Comparison of ENCODE assay signal across 7 mouse cellular contexts in genomic region chr15:98928598-98929240, GRCm38 (mm10). TPM values are rescaled to one million over a fixed set of nuclear protein-coding genes. Genes with fewer than 3 reads are reported as not detected.
A peak's percentile ranks its signal among the peaks of the same experiment; 100 is the strongest.
DNase-seq lines count a peak whose midpoint lies in the region; ATAC-seq lines count a peak whose summit lies in the region.

No protein-coding gene starts in this region.

- DNase-seq in ZHBTc4 (ENCODE audit: low read depth, low spot score), result peak; percentile 95
- DNase-seq in cerebellum, postnatal 10 days, result peak; percentile 90 to 91
- DNase-seq in frontal cortex, postnatal 25 days (ENCODE audit: low spot score in 2 of 2), result peak; percentile 38 to 40
- DNase-seq in layer of hippocampus, postnatal 10 days (ENCODE audit: low spot score in 2 of 2), result peak; percentile 68 to 76
- peak; percentile 77 for DNase-seq in lung, postnatal 14 days
- DNase-seq in retina, embryonic 14.5 days (ENCODE audit: low spot score), result peak; percentile 89

- H3K4me1 ChIP-seq in hindbrain, embryonic 12.5 days, result peaks cover 11% of the 10 kb centered on the region

- no peak overlapping the region for H3K4me2 ChIP-seq in hindbrain, embryonic 12.5 days (replicated peaks)

- no peak overlapping the region for H3K4me3 ChIP-seq in hindbrain, embryonic 12.5 days

- H3K27ac ChIP-seq in hindbrain, embryonic 12.5 days, result 0 out of 2 replicates have a peak overlapping the region, but pooled peaks have one; percentile 17

- peak overlapping the region; percentile 18; the same call in 1 of the 2 replicates for H3K9ac ChIP-seq in hindbrain, embryonic 12.5 days

- 16% methylated on average over 13 of the region's 13 CpGs for WGBS in hindbrain, embryonic 12.5 days

- no peaks in the 10 kb centered on the region for H3K9me3 ChIP-seq in hindbrain, embryonic 12.5 days (replicated peaks)

- H3K36me3 ChIP-seq in hindbrain, embryonic 12.5 days, result peaks cover 8% of the 10 kb centered on the region; the same call in 1 of the 2 replicates

- no peaks in the 10 kb centered on the region for H3K27me3 ChIP-seq in hindbrain, embryonic 12.5 days

- 0 out of 2 replicates have a peak, but pooled peaks have one; percentile 58 for ATAC-seq in hindbrain, embryonic 12.5 days (ENCODE audit: low FRiP score)

RNA-seq across cellular contexts. Expression of gene Tuba1b, which starts 5.6 kb away (rescaled TPM):
- polyA plus RNA-seq in hindbrain, embryonic 12.5 days (2016; fragmentation: Nextera tagmentation; extraction: Ambion mirVana), result 1,219 and 1,243 TPM in 2 replicates
- 100 to 1,000 TPM; 931 to 937 TPM for total RNA-seq in layer of hippocampus, postnatal 10 days (2021)

RNA-seq across cellular contexts. Expression of gene Lmbr1l, which starts 10.7 kb away (rescaled TPM):
- 38.4 and 39.2 TPM in 2 replicates for polyA plus RNA-seq in hindbrain, embryonic 12.5 days (2016; fragmentation: Nextera tagmentation; extraction: Ambion mirVana)
- 10 to 100 TPM; 17.2 to 27.3 TPM for total RNA-seq in layer of hippocampus, postnatal 10 days (2021)

RNA-seq across cellular contexts. Expression of gene Gm49450, which starts 24.6 kb away (rescaled TPM):
- not detected in 2 replicates for polyA plus RNA-seq in hindbrain, embryonic 12.5 days (2016; fragmentation: Nextera tagmentation; extraction: Ambion mirVana)
- total RNA-seq in layer of hippocampus, postnatal 10 days (2021), result not detected

RNA-seq across cellular contexts. Expression of gene Tuba1a, which starts 24.8 kb away (rescaled TPM):
- polyA plus RNA-seq in hindbrain, embryonic 12.5 days (2016; fragmentation: Nextera tagmentation; extraction: Ambion mirVana), result 9,547 and 9,692 TPM in 2 replicates
- 1,000 to 10,000 TPM; 3,808 to 4,015 TPM for total RNA-seq in layer of hippocampus, postnatal 10 days (2021)

RNA-seq across cellular contexts. Expression of gene Dhh, which starts 30.4 kb away (rescaled TPM):
- 0.84 and 1.1 TPM in 2 replicates for polyA plus RNA-seq in hindbrain, embryonic 12.5 days (2016; fragmentation: Nextera tagmentation; extraction: Ambion mirVana)
- total RNA-seq in layer of hippocampus, postnatal 10 days (2021), result under 1 TPM; 0.36 to 0.57 TPM

Comparison
In these comparisons a context has a peak if more than half of its experiments do, and no peak if none do; other contexts are left out.
1. DNase-seq: peak in every context shown above with its lines; median percentile 95 in ZHBTc4; 90 in cerebellum, postnatal 10 days; 89 in retina, embryonic 14.5 days; 77 in lung, postnatal 14 days; 72 in layer of hippocampus, postnatal 10 days; 39 in frontal cortex, postnatal 25 days.